Mouse (Mus musculus) heart, postnatal 0 days (tissue): ENCODE results near the gene Nkd1. TPM values are rescaled to one million over a fixed set of nuclear protein-coding genes. Genes with fewer than 3 reads are reported as not detected.
A peak's percentile ranks its signal among the peaks of the same experiment; 100 is the strongest.

ENCODE experiments used
- ATAC-seq: fragments of 200-750 bp; cut with Nextera tagmentation; 2 replicates; pipeline ENCODE4 v1.8.0; 2017; ENCODE audit warnings: low read depth, moderate number of reproducible peaks, moderate library complexity; ENCODE audit not compliant: insufficient read depth
- DNase-seq: peaks from one replicate; pipeline ENCODE4 v3.0.0-alpha.2; 2016; ENCODE audit warnings: low spot score
- H3K27ac ChIP-seq: fragments of 300-500 bp; sonication (generic); 2 replicates; pipeline ENCODE4 v1.5.1; 2014; ENCODE audit warnings: low read depth, mild to moderate bottlenecking
- H3K27me3 ChIP-seq: fragments of 300-500 bp; sonication (generic); 2 replicates; pipeline ENCODE4 v1.6.1; 2014; ENCODE audit warnings: low read length, mixed read lengths; ENCODE audit not compliant: control insufficient read depth, insufficient read depth
- H3K36me3 ChIP-seq: fragments of 300-500 bp; sonication (generic); replicated peaks from 2 replicates; pipeline ENCODE4 v1.6.1; 2014; ENCODE audit warnings: low read length, mixed read lengths; ENCODE audit not compliant: control insufficient read depth, insufficient read depth
- H3K4me1 ChIP-seq: fragments of 300-500 bp; sonication (generic); 2 replicates; pipeline ENCODE4 v1.6.1; 2014; ENCODE audit warnings: antibody characterized with exemption; ENCODE audit not compliant: control insufficient read depth, insufficient read depth
- H3K4me2 ChIP-seq: fragments of 300-500 bp; sonication (generic); 2 replicates; pipeline ENCODE4 v1.6.1; 2014; ENCODE audit warnings: low read depth, mild to moderate bottlenecking, low read length, moderate library complexity
- H3K4me3 ChIP-seq: fragments of 300-500 bp; sonication (generic); 2 replicates; pipeline ENCODE4 v1.5.1; 2014; ENCODE audit warnings: low read depth, low read length
- H3K9ac ChIP-seq: fragments of 300-500 bp; sonication (generic); replicated peaks from 2 replicates; pipeline ENCODE4 v1.6.1; 2014; ENCODE audit warnings: low read depth, low read length, mixed read lengths
- H3K9me3 ChIP-seq: fragments of 300-500 bp; sonication (generic); replicated peaks from 2 replicates; pipeline ENCODE4 v1.6.1; 2016; ENCODE audit warnings: low read length; ENCODE audit not compliant: control insufficient read depth
- CTCF ChIP-seq: IDR thresholded peaks from 2 replicates; pipeline ENCODE4 v1.5.1; 2016; ENCODE audit warnings: antibody characterized with exemption, control low read depth, low read depth
- EP300 ChIP-seq: IDR thresholded peaks from 2 replicates; pipeline ENCODE4 v1.6.1; 2016; ENCODE audit warnings: antibody characterized with exemption, low read depth
- whole genome bisulfite sequencing: fragments of 180-500 bp; shearing (Covaris S2); extraction: QIAGEN DNeasy Blood & Tissue Kit; methylation state at CpG from one replicate; pipeline ENCODE4 v1.1.7; 2014; 5-methylcytosine and 5-hydroxymethylcytosine counted together
- polyA plus RNA-seq: library from polyadenylated mRNA; unstranded; fragments of >200 nt; fragmentation: Nextera tagmentation; extraction: Ambion mirVana; gene quantifications from 2 replicates; pipeline ENCODE4 v1.2.1, GENCODE M21; 2015
- total RNA-seq: library from RNA; depleted of rRNA; stranded (reverse); fragments of >200 nt; gene quantifications from 2 replicates; pipeline ENCODE4 v1.2.3, GENCODE M21; 2014; ENCODE audit warnings: low replicate concordance

The Nkd1 gene
- total and polyA plus RNA-seq, 2 experiments from 2014 or later, result 5.5 to 6.8 TPM

DNA sequence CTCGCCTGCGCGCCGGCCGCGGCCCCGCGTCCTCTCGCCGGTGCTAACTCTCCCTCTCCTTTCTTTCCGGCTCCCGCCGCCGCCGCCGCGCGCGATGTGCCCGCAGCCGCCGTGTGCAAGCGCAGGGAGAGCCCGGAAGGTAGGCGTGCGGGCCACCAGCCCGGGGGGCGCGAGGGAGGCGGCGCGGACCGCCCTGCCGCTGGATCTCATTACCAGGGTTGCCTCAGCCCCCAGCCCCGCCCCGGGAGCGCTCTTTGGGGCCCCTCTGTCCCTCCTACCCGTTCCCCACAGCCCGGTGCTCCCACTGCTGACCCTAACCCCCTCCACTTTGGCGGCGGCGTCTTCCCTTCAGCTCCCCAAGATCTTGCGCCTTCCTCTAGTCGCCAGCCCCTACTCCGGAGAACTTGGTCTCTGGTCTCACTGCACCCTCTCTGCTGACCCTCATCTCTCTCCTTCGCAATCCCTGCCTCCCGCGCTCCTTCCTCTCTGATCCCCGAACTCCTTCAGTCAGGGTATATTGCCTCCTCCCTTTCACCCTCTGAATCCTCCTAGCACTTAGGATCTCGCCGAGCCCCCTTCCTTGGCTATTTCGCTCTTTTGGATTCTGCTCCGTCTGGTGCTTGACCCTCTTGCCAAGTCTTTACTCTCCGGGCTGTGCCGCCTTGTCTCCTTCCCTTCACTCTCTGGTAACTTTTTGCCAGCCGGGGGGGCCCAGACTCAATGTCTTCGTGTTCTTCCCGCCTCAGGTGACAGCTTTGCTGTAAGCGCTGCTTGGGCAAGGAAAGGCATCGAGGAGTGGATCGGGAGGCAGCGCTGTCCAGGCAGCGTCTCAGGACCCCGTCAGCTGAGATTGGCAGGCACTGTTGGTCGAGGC lies 624 bp downstream of the Nkd1 start:
- Histone ChIP-seq H3K4me3 (peak overlapping the region; percentile 75), H3K36me3 (no peaks in the 10 kb centered on the region), H3K9ac (peak overlapping the region; percentile 63), H3K4me2 (peak overlapping the region; percentile 99), H3K27ac (no peak overlapping the region), H3K4me1 (0 out of 2 replicates have a peak, but pooled peaks cover 7% of the 10 kb centered on the region), H3K9me3 (no peaks in the 10 kb centered on the region), H3K27me3 (peaks cover 54% of the 10 kb centered on the region)
- ATAC-seq (no peak; the same call in 1 of the 2 replicates), DNase-seq (no peak)
- TF ChIP-seq EP300 (no peak), CTCF (no peak)
- WGBS, result 1% methylated on average over 47 of the region's 65 CpGs

DNA sequence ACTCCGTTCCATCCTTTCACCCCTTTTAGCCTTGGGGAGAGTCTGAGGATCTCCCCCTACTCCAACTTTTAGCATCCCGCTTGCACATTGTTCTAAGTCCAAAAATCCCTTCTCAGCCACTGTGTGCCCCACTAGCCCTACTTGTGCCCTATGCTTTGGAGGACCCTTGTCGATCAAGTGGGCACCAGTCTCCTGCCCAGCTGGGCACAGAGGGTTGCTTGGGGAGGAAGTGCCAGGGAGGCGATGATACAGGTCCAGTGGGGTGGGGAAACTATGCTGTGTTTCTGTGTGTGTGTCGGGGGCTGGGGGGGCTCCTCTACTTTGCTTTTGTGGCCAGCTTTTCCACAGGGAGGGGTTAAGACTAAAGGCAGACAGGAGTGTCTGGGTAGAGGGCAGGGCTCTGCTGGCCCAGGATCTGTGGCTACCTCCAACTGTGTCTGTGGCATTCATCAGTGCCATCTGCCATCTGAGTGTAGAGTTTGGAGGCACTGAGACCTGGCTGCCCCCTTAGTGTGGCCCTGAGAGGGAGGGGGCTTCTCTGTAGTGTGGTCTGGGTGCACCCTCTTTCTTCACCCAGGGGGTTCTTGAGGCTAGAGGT lies 1.4 kb downstream of the Nkd1 start:
- TF ChIP-seq CTCF (no peak), EP300 (no peak)
- Histone ChIP-seq H3K4me1 (0 out of 2 replicates have a peak, but pooled peaks cover 7% of the 10 kb centered on the region), H3K4me2 (peak overlapping the region; percentile 99), H3K4me3 (peak overlapping the region; percentile 75), H3K27me3 (peaks cover 47% of the 10 kb centered on the region), H3K9ac (peak overlapping the region; percentile 63; the same call in 1 of the 2 replicates), H3K9me3 (no peaks in the 10 kb centered on the region), H3K27ac (no peak overlapping the region), H3K36me3 (no peaks in the 10 kb centered on the region)
- DNase-seq (no peak), ATAC-seq (no peak)
- 46% methylated on average over 5 of the region's 5 CpGs for WGBS

DNA sequence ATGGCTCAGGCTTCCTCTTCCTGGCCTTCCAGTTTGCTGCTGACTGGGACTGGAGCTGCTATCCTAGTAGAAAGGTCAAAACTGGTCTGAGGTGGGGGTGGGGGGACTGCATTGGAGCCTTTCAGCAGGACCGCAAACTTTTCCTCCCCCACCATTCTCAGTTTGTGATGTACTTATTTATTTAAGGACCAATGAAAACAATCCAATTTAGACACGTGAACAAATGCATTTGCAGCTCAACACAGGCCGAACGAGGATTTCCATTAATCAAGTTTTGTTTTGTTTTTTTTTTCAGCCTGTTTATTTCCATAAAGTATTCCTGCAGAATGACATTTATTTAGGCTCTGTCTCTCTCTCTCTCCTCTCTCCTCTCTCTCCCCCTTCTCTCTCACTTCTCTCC lies 2.5 kb downstream of the Nkd1 start:
- Histone ChIP-seq H3K4me1 (0 out of 2 replicates have a peak, but pooled peaks cover 7% of the 10 kb centered on the region), H3K36me3 (no peaks in the 10 kb centered on the region), H3K9ac (no peak overlapping the region), H3K4me3 (no peak overlapping the region), H3K27ac (no peak overlapping the region), H3K4me2 (no peak overlapping the region), H3K9me3 (no peaks in the 10 kb centered on the region), H3K27me3 (peaks cover 36% of the 10 kb centered on the region)
- DNase-seq (no peak), ATAC-seq (no peak)
- 71% methylated on average over 4 of the region's 4 CpGs for whole genome bisulfite sequencing
- TF ChIP-seq CTCF, result no peak
- no peak for TF ChIP-seq EP300

DNA sequence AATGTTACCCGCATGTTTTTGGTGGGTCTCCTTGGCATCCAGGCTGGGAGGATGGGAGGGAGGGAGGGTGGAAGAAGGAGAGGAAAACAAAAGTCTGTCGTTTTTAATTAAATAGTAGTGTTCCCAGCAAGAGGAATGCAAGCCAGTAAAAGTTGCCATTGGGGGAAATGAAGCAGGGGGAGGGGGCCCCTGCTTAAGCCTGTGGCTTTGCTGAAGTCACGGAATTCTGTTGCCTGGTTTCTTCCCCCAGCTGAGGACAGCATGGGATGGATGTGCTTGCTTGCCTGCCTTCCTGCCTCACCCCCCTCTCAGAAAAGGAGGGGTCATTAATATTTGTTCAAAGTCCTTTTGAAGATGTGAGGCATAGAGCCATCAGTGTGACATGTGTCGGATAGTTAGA lies 3.0 kb downstream of the Nkd1 start:
- ATAC-seq, result no peak

DNA sequence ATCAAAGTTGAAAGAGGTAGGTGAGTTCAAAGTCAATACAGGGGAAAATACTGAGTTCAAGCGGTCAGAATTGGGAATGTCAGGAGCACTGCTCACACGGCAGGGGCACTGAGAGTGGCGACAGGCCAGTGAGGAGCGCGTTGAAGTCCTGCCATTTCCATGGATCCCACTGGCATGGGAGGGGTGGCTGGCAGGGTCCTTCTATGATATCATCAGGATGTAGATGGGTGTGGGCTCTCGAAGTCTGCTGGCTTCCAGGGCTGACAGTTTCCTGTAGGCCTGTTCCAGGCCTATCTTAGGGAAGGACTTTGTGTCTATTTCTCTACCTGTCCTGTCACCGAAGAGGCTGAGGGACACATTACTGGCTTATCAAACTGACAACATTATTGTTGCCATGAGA lies 3.7 kb downstream of the Nkd1 start:
- Histone ChIP-seq H3K9ac (no peak overlapping the region), H3K4me2 (no peak overlapping the region), H3K4me1 (0 out of 2 replicates have a peak, but pooled peaks cover 7% of the 10 kb centered on the region), H3K9me3 (no peaks in the 10 kb centered on the region), H3K27me3 (peaks cover 27% of the 10 kb centered on the region), H3K27ac (no peak overlapping the region), H3K4me3 (no peak overlapping the region), H3K36me3 (no peaks in the 10 kb centered on the region)
- WGBS, result 50% methylated on average over 7 of the region's 7 CpGs
- ATAC-seq, result no peak
- TF ChIP-seq CTCF, result no peak
- no peak for TF ChIP-seq EP300
- DNase-seq, result no peak

More for the DNA sequence above, 3.0 kb downstream of the Nkd1 start:
- Histone ChIP-seq H3K9ac (no peak overlapping the region), H3K9me3 (no peaks in the 10 kb centered on the region), H3K36me3 (no peaks in the 10 kb centered on the region), H3K4me1 (0 out of 2 replicates have a peak, but pooled peaks cover 7% of the 10 kb centered on the region), H3K27me3 (peaks cover 33% of the 10 kb centered on the region), H3K27ac (no peak overlapping the region), H3K4me2 (no peak overlapping the region), H3K4me3 (no peak overlapping the region)
- TF ChIP-seq EP300 (no peak), CTCF (no peak)
- WGBS, result 63% methylated on average over 4 of the region's 4 CpGs
- no peak for DNase-seq
